Mouse (Mus musculus): ENCODE data around the gene Pdzd7. TPM values are rescaled to one million over a fixed set of nuclear protein-coding genes. Genes with fewer than 3 reads are reported as not detected.

The Pdzd7 gene
- polyA plus RNA-seq, 2 experiments: 0.03 TPM; not detected in 1

GRCm38 (mm10) chr19:45036867-45037266 is 8.7 kb downstream of the Pdzd7 start:
- Histone ChIP-seq H3K4me1 (replicated peaks; ENCODE audit: control insufficient read depth in 2 of 2, insufficient read depth in 2 of 2, low read length in 1 of 2) (no peaks in the 10 kb centered on the region), H3K9me3 (ENCODE audit: control insufficient read depth, low read length) (no peaks in the 10 kb centered on the region), H3K27ac (no peak overlapping the region), H3K4me2 (ENCODE audit: low read depth) (no peak overlapping the region), H3K27me3 (ENCODE audit: control insufficient read depth, insufficient read depth, low read length) (peaks cover 2% of the 10 kb centered on the region), H3K4me3 (ENCODE audit: insufficient read depth in 1 of 2, low read depth in 2 of 2, low read length in 2 of 2) (no peak overlapping the region), H3K36me3 (replicated peaks; ENCODE audit: control insufficient read depth, insufficient read depth, low read depth) (no peaks in the 10 kb centered on the region), H3K9ac (replicated peaks) (no peak overlapping the region)
- no peak for DNase-seq (ENCODE audit: low read depth in 3 of 3, low spot score in 3 of 3)
- TF ChIP-seq CTCF (IDR thresholded peaks at IDR 0.05; ENCODE audit: low read depth) (peak; percentile 88), EP300 (IDR thresholded peaks at IDR 0.05; ENCODE audit: low read depth) (no peak)
- WGBS (ENCODE audit: insufficient replicate concordance): 25% methylated on average over 16 of the region's 16 CpGs
- 0 out of 2 replicates have a peak, but pooled peaks have one; percentile 19 for ATAC-seq (ENCODE audit: insufficient read depth)

- no peaks in the 10 kb centered on the region for H3K9me3 ChIP-seq (ENCODE audit: control insufficient read depth, low read length)
- peaks cover 0 to 2% of the 10 kb centered on the region in 2 experiments; a peak in 1 of 4 replicates for H3K4me1 ChIP-seq (replicated peaks; ENCODE audit: control insufficient read depth in 2 of 2, insufficient read depth in 2 of 2, low read length in 1 of 2)
- 51% methylated on average over 17 of the region's 17 CpGs for WGBS (ENCODE audit: insufficient replicate concordance)
- no peak for DNase-seq (ENCODE audit: low read depth in 3 of 3, low spot score in 3 of 3)
- no peaks in the 10 kb centered on the region for H3K27me3 ChIP-seq (ENCODE audit: control insufficient read depth, insufficient read depth, low read length)
- TF ChIP-seq EP300 (IDR thresholded peaks at IDR 0.05; ENCODE audit: low read depth): no peak
- peak; percentile 45 for TF ChIP-seq CTCF (IDR thresholded peaks at IDR 0.05; ENCODE audit: low read depth)
- H3K36me3 ChIP-seq (replicated peaks; ENCODE audit: control insufficient read depth, insufficient read depth, low read depth): no peaks in the 10 kb centered on the region
- no peak overlapping the region for H3K27ac ChIP-seq
- no peak for ATAC-seq (ENCODE audit: insufficient read depth)
- H3K4me3 ChIP-seq (ENCODE audit: insufficient read depth in 1 of 2, low read depth in 2 of 2, low read length in 2 of 2): no peak overlapping the region
- no peak overlapping the region for H3K9ac ChIP-seq (replicated peaks)
- H3K4me2 ChIP-seq (ENCODE audit: low read depth): no peak overlapping the region
Observed at GRCm38 (mm10) chr19:45032570-45033332, 12.8 kb downstream of the Pdzd7 start.

- H3K9ac ChIP-seq (replicated peaks): no peak overlapping the region
- no peaks in the 10 kb centered on the region for H3K9me3 ChIP-seq (ENCODE audit: control insufficient read depth, low read length)
- WGBS (ENCODE audit: insufficient replicate concordance): 22% methylated on average over 4 of the region's 4 CpGs
- DNase-seq (ENCODE audit: low read depth in 3 of 3, low spot score in 3 of 3) (no peak), ATAC-seq (ENCODE audit: insufficient read depth) (peak; percentile 22; the same call in 1 of the 2 replicates)
- TF ChIP-seq EP300 (IDR thresholded peaks at IDR 0.05; ENCODE audit: low read depth): no peak
- peak; percentile 87 for TF ChIP-seq CTCF (IDR thresholded peaks at IDR 0.05; ENCODE audit: low read depth)
- peaks cover 0 to 2% of the 10 kb centered on the region in 2 experiments; a peak in 1 of 4 replicates for H3K4me1 ChIP-seq (replicated peaks; ENCODE audit: control insufficient read depth in 2 of 2, insufficient read depth in 2 of 2, low read length in 1 of 2)
- H3K36me3 ChIP-seq (replicated peaks; ENCODE audit: control insufficient read depth, insufficient read depth, low read depth): no peaks in the 10 kb centered on the region
- H3K27me3 ChIP-seq (ENCODE audit: control insufficient read depth, insufficient read depth, low read length): no peaks in the 10 kb centered on the region
- no peak overlapping the region for H3K27ac ChIP-seq
- H3K4me3 ChIP-seq (ENCODE audit: insufficient read depth in 1 of 2, low read depth in 2 of 2, low read length in 2 of 2): no peak overlapping the region
- no peak overlapping the region for H3K4me2 ChIP-seq (ENCODE audit: low read depth)
Observed at GRCm38 (mm10) chr19:45031780-45032179, 13.7 kb downstream of the Pdzd7 start.

GRCm38 (mm10) chr19:45030746-45031693 is 14.5 kb downstream of the Pdzd7 start:
- Histone ChIP-seq H3K27ac (no peak overlapping the region), H3K36me3 (replicated peaks; ENCODE audit: control insufficient read depth, insufficient read depth, low read depth) (no peaks in the 10 kb centered on the region; the same call in 1 of the 2 replicates), H3K4me3 (ENCODE audit: insufficient read depth in 1 of 2, low read depth in 2 of 2, low read length in 2 of 2) (no peak overlapping the region), H3K9ac (replicated peaks) (no peak overlapping the region), H3K9me3 (ENCODE audit: control insufficient read depth, low read length) (no peaks in the 10 kb centered on the region), H3K27me3 (ENCODE audit: control insufficient read depth, insufficient read depth, low read length) (no peaks in the 10 kb centered on the region), H3K4me2 (ENCODE audit: low read depth) (peak overlapping the region; percentile 56), H3K4me1 (replicated peaks; ENCODE audit: control insufficient read depth in 2 of 2, insufficient read depth in 2 of 2, low read length in 1 of 2) (peaks cover 0 to 2% of the 10 kb centered on the region in 2 experiments; a peak in 1 of 4 replicates)
- ATAC-seq (ENCODE audit: insufficient read depth): no peak
- peak in 2 of 3 experiments; percentile 62 to 76 for DNase-seq (ENCODE audit: low read depth in 3 of 3, low spot score in 3 of 3)
- 37% methylated on average over 20 of the region's 20 CpGs for WGBS (ENCODE audit: insufficient replicate concordance)
- TF ChIP-seq CTCF (IDR thresholded peaks at IDR 0.05; ENCODE audit: low read depth) (peak; percentile 92), EP300 (IDR thresholded peaks at IDR 0.05; ENCODE audit: low read depth) (no peak)
